Comparison of ENCODE assay signal across 26 mouse cellular contexts in the genomic region with DNA sequence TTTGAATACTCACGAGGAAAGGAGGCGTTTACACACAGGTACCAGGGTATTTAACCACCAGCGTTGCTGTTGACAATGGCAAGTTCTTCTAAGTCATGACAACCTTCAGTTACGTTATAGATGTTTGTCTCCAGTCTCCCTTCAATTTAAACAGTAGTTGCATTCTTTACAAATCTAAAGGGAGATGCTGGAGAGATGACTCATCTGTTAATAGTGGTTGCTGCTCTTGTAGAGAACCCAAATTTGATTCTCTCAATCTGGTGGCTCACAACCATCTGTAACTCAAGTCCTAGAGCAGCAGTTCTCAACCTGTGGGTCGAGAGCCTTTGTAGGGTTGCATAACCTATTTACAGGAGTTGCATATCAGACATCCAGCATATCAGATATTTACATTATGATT.
"Had no signal": no experiment of that assay in that cellular context is flagged by ENCODE, and none has a peak within 500 bp of the region (broad histone marks: within the 10 kb centered on the region; RNA-seq: fewer than 3 reads in every experiment).

No protein-coding gene starts in this region.

- H3K36me3 ChIP-seq: heart, embryonic 10.5 days; heart, embryonic 12.5 days; hindbrain, embryonic 10.5 days; hindbrain, embryonic 12.5 days; hindbrain, embryonic 15.5 days; kidney, embryonic 15.5 days; limb, embryonic 13.5 days; limb, embryonic 15.5 days; liver, embryonic 12.5 days had no signal

- H3K4me1 ChIP-seq: hindbrain, embryonic 12.5 days; hindbrain, embryonic 15.5 days had no signal

- H3K4me3 ChIP-seq: gastrocnemius, adult 2 months; heart, embryonic 10.5 days; heart, embryonic 12.5 days; hindbrain, embryonic 10.5 days; hindbrain, embryonic 12.5 days; hindbrain, embryonic 15.5 days; kidney, embryonic 15.5 days; limb, embryonic 13.5 days; limb, embryonic 15.5 days; liver, embryonic 12.5 days had no signal

- DNase-seq: gastrocnemius, adult 2 months; gastrocnemius, postnatal 10 days; gastrocnemius, postnatal 25 days; heart, adult 18-20 months; heart, postnatal 10 days; heart, postnatal 4 days; kidney, adult 11 months; kidney, adult 9 months; kidney, postnatal 14 days; kidney, postnatal 36 days; layer of hippocampus, adult 9-11 months; layer of hippocampus, postnatal 36 days; left cerebral cortex, postnatal 4 days had no signal

- H3K27ac ChIP-seq: gastrocnemius, adult 2 months; heart, embryonic 10.5 days; hindbrain, embryonic 10.5 days; hindbrain, embryonic 12.5 days; hindbrain, embryonic 15.5 days; hindbrain, postnatal 0 days; kidney, embryonic 15.5 days; kidney, postnatal 0 days; limb, embryonic 13.5 days; limb, embryonic 15.5 days; liver, embryonic 12.5 days; liver, embryonic 14.5 days had no signal

- ATAC-seq: hindbrain, postnatal 0 days; intestine, embryonic 16.5 days; liver, embryonic 12.5 days had no signal

- H3K27me3 ChIP-seq: heart, embryonic 12.5 days; hindbrain, embryonic 12.5 days; hindbrain, embryonic 15.5 days; kidney, embryonic 15.5 days; limb, embryonic 13.5 days; limb, embryonic 15.5 days; liver, embryonic 12.5 days had no signal
